Mouse (Mus musculus) gastrocnemius, adult 8-10 months (tissue): ENCODE data around the gene Inhbc. TPM values are rescaled to one million over a fixed set of nuclear protein-coding genes. Genes with fewer than 3 reads are reported as not detected.

Experiments
- total RNA-seq, 4 experiments: library from RNA; stranded (reverse); gene quantifications; 2 replicates each; pipeline ENCODE4 v1.2.4; 2022

The Inhbc gene
- total RNA-seq, 4 experiments from 2014 or later: not detected

Other genes with a start within 250 kb of the Inhbc start
- 10 to 100 TPM in 2 of 4 experiments, 1 to 10 TPM in 2; 7.4 to 13.9 (median 10.8) TPM for gene Os9, start 249.3 kb downstream of the Inhbc start, total RNA-seq
- under 1 TPM; 0.29 to 0.70 (median 0.38) TPM for gene B4galnt1, start 205.2 kb downstream of the Inhbc start, total RNA-seq
- gene Slc26a10, start 189.8 kb downstream of the Inhbc start, total RNA-seq: 1 to 10 TPM; 1.8 to 4.1 (median 2.7) TPM
- gene Arhgef25, start 180.3 kb downstream of the Inhbc start, total RNA-seq: 10 to 100 TPM in 1 of 4 experiments, 1 to 10 TPM in 3; 7.1 to 12.1 (median 9.0) TPM
- gene Dtx3, start 174.7 kb downstream of the Inhbc start, total RNA-seq: 10 to 100 TPM; 22.1 to 27.1 (median 23.2) TPM
- 1 to 10 TPM; 7.6 to 8.8 (median 8.4) TPM for gene Pip4k2c, start 158.8 kb downstream of the Inhbc start, total RNA-seq
- under 1 TPM; 0.22 to 0.36 (median 0.29) TPM for gene Kif5a, start 107.1 kb downstream of the Inhbc start, total RNA-seq
- gene Dctn2, start 104.1 kb downstream of the Inhbc start, total RNA-seq: 100 to 1,000 TPM in 2 of 4 experiments, 10 to 100 TPM in 2; 89.1 to 101 (median 99.3) TPM
- 10 to 100 TPM; 16.0 to 20.8 (median 17.4) TPM for gene Mbd6, start 81.4 kb downstream of the Inhbc start, total RNA-seq
- gene Mars, start 58.6 kb downstream of the Inhbc start, total RNA-seq: 10 to 100 TPM; 59.2 to 76.6 (median 66.0) TPM
- 1 to 10 TPM in 1 of 4 experiments, under 1 TPM in 3; 0.39 to 1.2 (median 0.57) TPM for gene Arhgap9, start 48.5 kb downstream of the Inhbc start, total RNA-seq
- under 1 TPM; 0.48 to 0.99 (median 0.78) TPM for gene Gli1, start 28.5 kb downstream of the Inhbc start, total RNA-seq
- not detected for gene Inhbe, start 16.0 kb downstream of the Inhbc start, total RNA-seq
- 100 to 1,000 TPM; 130 to 135 (median 131) TPM for gene R3hdm2, start 9.9 kb upstream of the Inhbc start, total RNA-seq
- 100 to 1,000 TPM; 386 to 447 (median 408) TPM for gene Stac3, start 131.3 kb upstream of the Inhbc start, total RNA-seq
- 10 to 100 TPM in 1 of 4 experiments, 1 to 10 TPM in 3; 4.6 to 11.1 (median 7.6) TPM for gene Ndufa4l2, start 144.5 kb upstream of the Inhbc start, total RNA-seq
- 10 to 100 TPM; 20.3 to 23.0 (median 22.8) TPM for gene Shmt2, start 152.0 kb upstream of the Inhbc start, total RNA-seq
- under 1 TPM in 2 of 4 experiments, not detected in 2; 0.16 to 0.27 TPM for gene Nxph4, start 164.1 kb upstream of the Inhbc start, total RNA-seq